8 mouse cellular contexts compared by ENCODE assay signal in genomic region chr17:15632090-15632489, GRCm38 (mm10).
DNase-seq lines count a peak whose midpoint lies in the region; ATAC-seq lines count a peak whose summit lies in the region.

No protein-coding gene starts in this region.

- no peak for ATAC-seq in liver, embryonic 12.5 days
- no peak for ATAC-seq in activated CD4-positive, CD25-positive, alpha-beta regulatory T cell, adult 4 months

- H3K9ac ChIP-seq in liver, embryonic 12.5 days, result no peak overlapping the region

- 10% methylated on average over 1 of the region's 1 CpGs for WGBS in heart, embryonic 10.5 days
- WGBS in liver, embryonic 12.5 days (ENCODE audit: insufficient replicate concordance), result 6% methylated on average over 1 of the region's 1 CpGs

- no peaks in the 10 kb centered on the region for H3K4me1 ChIP-seq in heart, embryonic 10.5 days
- no peaks in the 10 kb centered on the region for H3K4me1 ChIP-seq in liver, embryonic 12.5 days

- H3K27ac ChIP-seq in heart, embryonic 10.5 days, result no peak overlapping the region
- no peak overlapping the region for H3K27ac ChIP-seq in liver, embryonic 12.5 days

- H3K4me3 ChIP-seq in heart, embryonic 10.5 days, result peak overlapping the region; percentile 53
- H3K4me3 ChIP-seq in liver, embryonic 12.5 days, result no peak overlapping the region

- intact Hi-C loops in heart, postnatal 25 days (cut with DNase I), result no loop called here

- H3K36me3 ChIP-seq in heart, embryonic 10.5 days, result no peaks in the 10 kb centered on the region
- H3K36me3 ChIP-seq in liver, embryonic 12.5 days, result no peaks in the 10 kb centered on the region

- no peaks in the 10 kb centered on the region for H3K9me3 ChIP-seq in heart, embryonic 10.5 days
- H3K9me3 ChIP-seq in liver, embryonic 12.5 days (replicated peaks), result no peaks in the 10 kb centered on the region; the same call in 1 of the 2 replicates

- H3K4me2 ChIP-seq in liver, embryonic 12.5 days, result peak overlapping the region; percentile 53

- no peaks in the 10 kb centered on the region for H3K27me3 ChIP-seq in heart, embryonic 10.5 days (ENCODE audit: insufficient read depth, poor library complexity, severe bottlenecking)
- H3K27me3 ChIP-seq in liver, embryonic 12.5 days (replicated peaks), result 0 out of 2 replicates have a peak, but pooled peaks cover 5% of the 10 kb centered on the region

- DNase-seq in heart, adult 18-20 months, result peak; percentile 16 to 35
- no peak for DNase-seq in heart, postnatal 25 days (ENCODE audit: low spot score)
- DNase-seq in adipocyte (ENCODE audit: low spot score), result peak; percentile 56
- DNase-seq in heart, embryonic 10.5 days (ENCODE audit: low spot score), result no peak
- no peak for DNase-seq in left cerebral cortex, adult 9 months (ENCODE audit: low spot score in 2 of 2)
- DNase-seq in ovary, postnatal 14 days (ENCODE audit: low spot score), result no peak

Comparison
In these comparisons a context has a peak if more than half of its experiments do, and no peak if none do; other contexts are left out.
1. DNase-seq: peak in heart, adult 18-20 months (2 of 2) and adipocyte (single experiment); none in heart, postnatal 25 days (single experiment), heart, embryonic 10.5 days (single experiment), left cerebral cortex, adult 9 months (0 of 2) and ovary, postnatal 14 days (single experiment).